Mouse (Mus musculus) CH12.LX (cell line): ENCODE data around the gene Pprc1. TPM values are rescaled to one million over a fixed set of nuclear protein-coding genes. Genes with fewer than 3 reads are reported as not detected.

Experiments used
- DNase-seq: peaks from one replicate; pipeline ENCODE4 v3.0.0-alpha.2; 2013; ENCODE audit errors: extremely low read depth
- H3K27ac ChIP-seq: 2 replicates; pipeline ENCODE4 v1.5.1; 2012; ENCODE audit warnings: low read depth, mild to moderate bottlenecking, control low read depth, moderate library complexity; ENCODE audit not compliant: insufficient read depth
- H3K27me3 ChIP-seq: replicated peaks from 2 replicates; pipeline ENCODE3; 2012; ENCODE audit warnings: inconsistent platforms
- H3K36me3 ChIP-seq, 2 experiments: replicated peaks in 1 of 2; 2 replicates each; pipeline versions ENCODE3 to v1.6.1; 2012; ENCODE audit warnings: inconsistent platforms in 1 of 2, low read length in 1 of 2, mild to moderate bottlenecking in 1 of 2, mixed read lengths in 1 of 2, moderate library complexity in 1 of 2; ENCODE audit not compliant: control insufficient read depth in 1 of 2, insufficient read depth in 1 of 2
- H3K4me1 ChIP-seq, 2 experiments: 2 replicates each; pipeline ENCODE4 v1.6.1; 2012; ENCODE audit warnings: inconsistent platforms in 1 of 2, moderate library complexity in 1 of 2; ENCODE audit not compliant: insufficient read depth in 2 of 2, control insufficient read depth in 1 of 2
- H3K4me2 ChIP-seq: 2 replicates; pipeline ENCODE4 v1.6.1; 2012; ENCODE audit warnings: low read depth, mild to moderate bottlenecking, control low read depth; ENCODE audit not compliant: poor library complexity, insufficient read depth, severe bottlenecking
- H3K4me3 ChIP-seq, 3 experiments: fragments of 150-350 bp in 1 of 3; sonication (generic) in 1 of 3; replicated peaks in 1 of 3; 2 replicates each; pipeline versions ENCODE3 to v1.5.1; 2011 to 2012; ENCODE audit warnings: low read depth in 2 of 3, low read length in 2 of 3, mild to moderate bottlenecking in 2 of 3, moderate library complexity in 2 of 3, control low read depth in 1 of 3, improper control_type of control experiment in 1 of 3, inconsistent platforms in 1 of 3, mixed read lengths in 1 of 3; ENCODE audit not compliant: poor library complexity in 1 of 3
- H3K79me2 ChIP-seq: replicated peaks from 2 replicates; pipeline ENCODE4 v1.6.1; 2012; ENCODE audit warnings: mild to moderate bottlenecking, moderate library complexity; ENCODE audit not compliant: control insufficient read depth, poor library complexity, insufficient read depth, severe bottlenecking; ENCODE audit errors: extremely low read depth
- H3K9ac ChIP-seq: 2 replicates; pipeline ENCODE4 v1.6.1; 2012; ENCODE audit warnings: low read depth, mild to moderate bottlenecking, control low read depth, moderate library complexity; ENCODE audit not compliant: insufficient read depth
- H3K9me3 ChIP-seq: replicated peaks from 2 replicates; pipeline ENCODE3; 2012; ENCODE audit warnings: low read length, inconsistent platforms, mixed read lengths
- CHD1 ChIP-seq: IDR thresholded peaks from 2 replicates; pipeline ENCODE4 v1.6.1; 2012; ENCODE audit warnings: low read depth, low read length, improper control_type of control experiment, inconsistent platforms
- CHD2 ChIP-seq: IDR thresholded peaks from 2 replicates; pipeline ENCODE4 v1.6.1; 2011; ENCODE audit warnings: low read length, improper control_type of control experiment
- CTCF ChIP-seq, 2 experiments: IDR thresholded peaks in 1 of 2; conservative IDR thresholded peaks in 1 of 2; 2 replicates each; pipeline ENCODE4 v1.5.1; 2011 to 2012; ENCODE audit warnings: low read depth in 2 of 2, low read length in 2 of 2, improper control_type of control experiment in 1 of 2, inconsistent platforms in 1 of 2, mild to moderate bottlenecking in 1 of 2, moderate library complexity in 1 of 2
- ELF1 ChIP-seq: IDR thresholded peaks from 2 replicates; pipeline ENCODE4 v1.6.1; 2014; ENCODE audit warnings: low read depth, mild to moderate bottlenecking, inconsistent platforms, low read length, improper control_type of control experiment
- EP300 ChIP-seq: IDR thresholded peaks from 2 replicates; pipeline ENCODE4 v1.6.1; 2011; ENCODE audit warnings: low read length, improper control_type of control experiment
- ETS1 ChIP-seq: conservative IDR thresholded peaks from 2 replicates; pipeline ENCODE4 v1.6.1; 2012; ENCODE audit warnings: low read depth, mild to moderate bottlenecking, inconsistent platforms, low read length, improper control_type of control experiment, moderate library complexity
- GABPA ChIP-seq: IDR thresholded peaks from 2 replicates; pipeline ENCODE4 v1.6.1; 2012; ENCODE audit warnings: low read depth, low read length, improper control_type of control experiment, inconsistent platforms; ENCODE audit not compliant: insufficient replicate concordance
- IRF4 ChIP-seq: IDR thresholded peaks from 2 replicates; pipeline ENCODE4 v1.6.1; 2014; ENCODE audit warnings: low read depth, mild to moderate bottlenecking, inconsistent platforms, low read length, improper control_type of control experiment
- JUN ChIP-seq: IDR thresholded peaks from 2 replicates; pipeline ENCODE4 v1.6.1; 2011; ENCODE audit warnings: low read depth, mild to moderate bottlenecking, low read length, improper control_type of control experiment, moderate library complexity; ENCODE audit not compliant: insufficient read depth
- JUND ChIP-seq: conservative IDR thresholded peaks from 2 replicates; pipeline ENCODE4 v1.6.1; 2011; ENCODE audit warnings: low read depth, low read length, improper control_type of control experiment
- MAFK ChIP-seq: IDR thresholded peaks from 2 replicates; pipeline ENCODE4 v1.6.1; 2011; ENCODE audit warnings: low read length, improper control_type of control experiment; ENCODE audit not compliant: insufficient replicate concordance
- MAX ChIP-seq: IDR thresholded peaks from 2 replicates; pipeline ENCODE4 v1.6.1; 2011; ENCODE audit warnings: low read length, improper control_type of control experiment
- MAZ ChIP-seq: IDR thresholded peaks from 2 replicates; pipeline ENCODE4 v1.6.1; 2012; ENCODE audit warnings: low read depth, mild to moderate bottlenecking, inconsistent platforms, low read length, improper control_type of control experiment, moderate library complexity
- MXI1 ChIP-seq: IDR thresholded peaks from 2 replicates; pipeline ENCODE4 v1.6.1; 2011; ENCODE audit warnings: mild to moderate bottlenecking, low read depth, low read length, improper control_type of control experiment
- NELFE ChIP-seq: IDR thresholded peaks from 2 replicates; pipeline ENCODE4 v1.6.1; 2011; ENCODE audit warnings: low read depth, low read length, improper control_type of control experiment
- NRF1 ChIP-seq: IDR thresholded peaks from 2 replicates; pipeline ENCODE4 v1.6.1; 2014; ENCODE audit warnings: low read depth, mild to moderate bottlenecking, inconsistent platforms, low read length, improper control_type of control experiment, moderate library complexity
- PAX5 ChIP-seq: IDR thresholded peaks from 2 replicates; pipeline ENCODE4 v1.6.1; 2012; ENCODE audit warnings: low read length, inconsistent platforms, mixed read lengths
- POLR2A ChIP-seq: IDR thresholded peaks from 2 replicates; pipeline ENCODE4 v1.6.1; 2011; ENCODE audit warnings: low read depth, mild to moderate bottlenecking, improper control_type of control experiment, low read length
- POLR2AphosphoS2 ChIP-seq: IDR thresholded peaks from 2 replicates; pipeline ENCODE4 v1.6.1; 2011; ENCODE audit warnings: low read depth, low read length, improper control_type of control experiment
- RAD21 ChIP-seq: IDR thresholded peaks from 2 replicates; pipeline ENCODE4 v1.6.1; 2011; ENCODE audit warnings: low read depth, mild to moderate bottlenecking, low read length, improper control_type of control experiment, moderate library complexity
- SIN3A ChIP-seq: IDR thresholded peaks from 2 replicates; pipeline ENCODE4 v1.6.1; 2012; ENCODE audit warnings: low read length, improper control_type of control experiment, inconsistent platforms
- TBP ChIP-seq: conservative IDR thresholded peaks from 2 replicates; pipeline ENCODE4 v1.6.1; 2011; ENCODE audit warnings: low read depth, low read length, improper control_type of control experiment
- TCF12 ChIP-seq: IDR thresholded peaks from 2 replicates; pipeline ENCODE4 v1.6.1; 2014; ENCODE audit warnings: low read depth, mild to moderate bottlenecking, inconsistent platforms, low read length, improper control_type of control experiment
- UBTF ChIP-seq: IDR thresholded peaks from 2 replicates; pipeline ENCODE4 v1.6.1; 2012; ENCODE audit warnings: low read depth, mild to moderate bottlenecking, inconsistent platforms, low read length, improper control_type of control experiment, moderate library complexity
- USF2 ChIP-seq: conservative IDR thresholded peaks from 2 replicates; pipeline ENCODE4 v1.6.1; 2011; ENCODE audit warnings: low read depth, low read length, improper control_type of control experiment
- ZC3H11A ChIP-seq: IDR thresholded peaks from 2 replicates; pipeline ENCODE4 v1.6.1; 2012; ENCODE audit warnings: low read depth, mild to moderate bottlenecking, inconsistent platforms, low read length, improper control_type of control experiment
- ZKSCAN1 ChIP-seq: IDR thresholded peaks from 2 replicates; pipeline ENCODE4 v1.6.1; 2012; ENCODE audit warnings: low read depth, inconsistent platforms, low read length, improper control_type of control experiment, borderline replicate concordance
- ZMIZ1 ChIP-seq: IDR thresholded peaks from 2 replicates; pipeline ENCODE4 v1.6.1; 2012; ENCODE audit warnings: low read depth, mild to moderate bottlenecking, inconsistent platforms, low read length, improper control_type of control experiment
- dilution Hi-C: fragments of 300-500 bp; cut with MboI; formaldehyde crosslinking; loops from 2 replicates; pipeline ENCODE4 v1.14.3; 2020; ENCODE audit warnings: low sequenced_read_pairs; ENCODE audit not compliant: extremely low pct_unique_long_range_greater_than_20kb, extremely low pct_ligation_motif_present
- in situ Hi-C: fragments of 300-500 bp; cut with MboI; formaldehyde crosslinking; loops from 3 replicates; pipeline ENCODE4 v1.14.3; 2019; ENCODE audit warnings: low sequenced_read_pairs, low pct_ligation_motif_present, low pct_unique_long_range_greater_than_20kb, mixed read lengths
- polyA plus RNA-seq: library from polyadenylated mRNA; unstranded; fragments of >175 nt; gene quantifications from 2 replicates; pipeline ENCODE4 v1.2.1, GENCODE M21; 2012; ENCODE audit warnings: low read depth; ENCODE audit not compliant: insufficient read length
- total RNA-seq, 2 experiments: library from RNA; depleted of rRNA; stranded (reverse); fragments of 300-350 nt in 1 of 2; fragments of >200 nt in 1 of 2; gene quantifications; 2 replicates each; pipeline ENCODE4 v1.2.3; 2012 to 2014

Pprc1 gene
- total and polyA plus RNA-seq, 3 experiments, result 13.0 to 68.7 (median 21.2) TPM

DNA sequence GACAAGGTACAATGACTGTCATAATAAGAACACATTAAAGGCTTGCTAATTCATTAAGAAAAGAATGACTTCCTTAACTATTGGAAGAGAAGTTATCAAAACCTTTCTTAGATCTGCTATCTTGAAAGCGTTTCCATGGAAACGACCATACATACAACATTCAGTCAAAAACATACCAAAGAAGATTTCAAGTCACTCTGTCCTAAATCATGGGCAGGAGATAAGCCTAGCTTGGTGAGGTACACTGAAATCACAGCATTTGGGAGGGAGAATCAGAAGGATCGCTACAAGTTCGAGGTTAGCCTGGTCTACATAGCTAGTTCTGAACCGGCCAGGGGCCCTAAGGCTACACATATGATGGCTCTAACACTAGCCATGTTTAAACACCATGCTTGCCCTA, 47.3 kb upstream of the Pprc1 start:
- Histone ChIP-seq H3K4me1 (peaks cover 4 to 18% of the 10 kb centered on the region in 2 experiments; a peak in 3 of 4 replicates), H3K4me2 (peak overlapping the region; percentile 67), H3K36me3 (peaks cover 0 to 3% of the 10 kb centered on the region in 2 experiments), H3K27me3 (no peaks in the 10 kb centered on the region), H3K9me3 (peaks cover 9% of the 10 kb centered on the region), H3K9ac (peak overlapping the region; percentile 75), H3K27ac (peak overlapping the region; percentile 46; the same call in 1 of the 2 replicates), H3K4me3 (peak overlapping the region; percentile 55 to 77 (median 63)), H3K79me2 (peaks cover 4% of the 10 kb centered on the region; the same call in 1 of the 2 replicates)
- in situ Hi-C loops, result no loop called here
- TF ChIP-seq TBP, result no peak
- TF ChIP-seq ZMIZ1, result no peak
- TF ChIP-seq RAD21, result no peak
- TF ChIP-seq POLR2A, result no peak
- no peak for TF ChIP-seq MAFK
- no peak for TF ChIP-seq PAX5
- TF ChIP-seq JUND, result no peak
- TF ChIP-seq CHD2, result no peak
- no peak for TF ChIP-seq MAZ
- dilution Hi-C loops, result no loop called here
- peak; percentile 29 for DNase-seq

DNA sequence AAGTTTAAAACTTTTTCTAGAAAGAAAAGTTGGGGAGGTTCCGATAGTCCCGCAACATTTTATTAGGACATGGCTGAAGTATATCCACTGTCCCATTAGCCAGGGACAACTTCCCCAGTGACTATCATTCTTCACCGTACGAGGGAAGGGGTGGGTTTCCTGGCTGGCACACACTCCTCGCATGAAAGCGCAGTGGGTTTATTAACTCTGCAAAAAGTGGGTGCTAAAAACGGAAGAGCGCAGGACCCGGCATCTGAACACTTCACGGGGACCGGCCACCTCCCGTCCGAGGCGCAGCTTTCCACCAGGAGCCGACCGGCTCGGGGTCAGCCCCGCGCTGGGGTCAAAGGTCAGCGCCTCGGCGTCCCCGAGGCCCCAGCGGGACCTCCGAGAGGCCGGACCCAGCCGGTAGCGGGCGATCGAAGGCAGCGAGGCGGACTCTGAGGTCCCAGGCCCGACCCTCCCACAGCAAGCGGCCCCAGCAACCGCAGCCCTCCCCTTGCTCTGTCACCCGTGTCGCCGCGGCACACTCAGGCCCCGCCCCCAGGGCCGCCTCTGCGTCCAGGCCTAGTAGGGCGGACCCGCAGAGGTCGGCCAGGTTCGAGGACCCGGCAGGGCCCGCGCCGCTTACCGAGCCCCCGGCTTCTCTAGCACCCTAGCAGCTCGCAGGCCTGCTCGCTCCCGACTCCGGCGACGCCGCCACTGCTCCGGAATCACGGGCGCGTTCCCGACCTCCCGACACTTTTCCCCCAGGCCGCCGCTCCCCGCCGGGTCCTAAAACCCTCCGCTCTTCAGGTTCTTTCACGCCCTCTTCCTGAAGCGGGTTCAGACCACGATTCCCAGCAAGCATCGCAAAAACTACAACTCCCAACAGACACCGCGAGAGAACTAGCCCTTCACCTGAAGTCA, 46.6 kb upstream of the Pprc1 start, which contains the start of gene Armh3:
Gene Armh3 (minus strand): TSS at position 704 of the 909 bp plus-strand sequence.
- Histone ChIP-seq H3K4me1 (peaks cover 8 to 25% of the 10 kb centered on the region in 2 experiments), H3K4me3 (peak within 1 kb of the TSS; percentile 55 to 77 (median 63)), H3K27me3 (no peaks in the 10 kb centered on the region), H3K4me2 (peak within 1 kb of the TSS; percentile 89), H3K9me3 (peaks cover 9% of the 10 kb centered on the region), H3K9ac (peak within 1 kb of the TSS; percentile 75), H3K79me2 (peaks cover 4% of the 10 kb centered on the region; the same call in 1 of the 2 replicates), H3K36me3 (peaks cover 0 to 3% of the 10 kb centered on the region in 2 experiments), H3K27ac (peak within 1 kb of the TSS; percentile 71)
- peak; percentile 94 for DNase-seq
- dilution Hi-C loops, result no loop called here
- in situ Hi-C loops, result no loop called here
- TF ChIP-seq RAD21 (no peak; the same call in 1 of the 2 replicates), POLR2AphosphoS2 (no peak), JUND (no peak), ELF1 (peak; percentile 97), NRF1 (peak; percentile 11; the same call in 1 of the 2 replicates), EP300 (no peak), CHD2 (no peak; the same call in 1 of the 2 replicates), POLR2A (peak; percentile 71), SIN3A (peak; percentile 81), NELFE (peak; percentile 25; the same call in 1 of the 2 replicates), ETS1 (no peak; the same call in 1 of the 2 replicates), ZKSCAN1 (no peak), JUN (no peak), MXI1 (peak; percentile 46; the same call in 1 of the 2 replicates), MAZ (peak; percentile 73; the same call in 1 of the 2 replicates), GABPA (peak; percentile 21; the same call in 1 of the 2 replicates), CHD1 (no peak), CTCF (conservative IDR thresholded peaks at IDR 0.05 in 1 of 2, IDR thresholded peaks at IDR 0.05 in 1 of 2; ENCODE audit: low read depth in 2 of 2, low read length in 2 of 2) (peak in 1 of 2 experiments; percentile 35; a peak in 2 of 4 replicates), MAX (no peak; the same call in none of the 2 replicates), ZMIZ1 (0 out of 2 replicates have a peak, but pooled peaks have one; percentile 12), USF2 (no peak), IRF4 (peak; percentile 36; the same call in 1 of the 2 replicates), TCF12 (no peak; the same call in 1 of the 2 replicates), UBTF (peak; percentile 79; the same call in 1 of the 2 replicates), TBP (no peak), ZC3H11A (no peak)
